9 mouse cellular contexts compared by ENCODE assay signal in the genomic region with DNA sequence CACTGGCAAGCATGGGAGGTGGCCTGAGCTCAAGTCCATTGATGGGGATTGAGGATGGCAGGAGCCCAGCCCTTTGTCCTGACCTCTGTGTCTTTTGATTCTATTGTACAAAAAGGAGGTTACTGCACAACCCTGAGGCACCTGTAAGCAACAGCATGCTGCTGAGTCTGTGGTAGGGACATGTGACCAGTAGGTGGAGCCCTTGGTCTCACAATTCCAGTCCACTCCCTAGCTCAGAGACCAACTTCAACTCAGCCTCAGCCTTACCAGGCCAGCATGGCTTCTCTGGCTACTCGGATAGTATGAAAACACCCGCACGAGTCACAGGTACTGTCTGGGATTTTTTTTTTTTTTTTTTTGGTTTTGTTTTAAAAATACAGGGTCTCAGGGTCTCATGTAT. TPM values are rescaled to one million over a fixed set of nuclear protein-coding genes. Genes with fewer than 3 reads are reported as not detected.
A peak's percentile ranks its signal among the peaks of the same experiment; 100 is the strongest.
DNase-seq lines count a peak whose midpoint lies in the region; ATAC-seq and TF ChIP-seq lines count a peak whose summit lies in the region.
"Had no signal": no experiment of that assay in that cellular context is flagged by ENCODE, and none has a peak within 500 bp of the region (broad histone marks: within the 10 kb centered on the region; RNA-seq: fewer than 3 reads in every experiment).

No protein-coding gene starts in this region.

- no peak overlapping the region for H3K27ac ChIP-seq in forebrain, embryonic 15.5 days (replicated peaks)
- no peak overlapping the region for H3K27ac ChIP-seq in liver, embryonic 15.5 days (replicated peaks)
- H3K27ac ChIP-seq in neural tube, embryonic 13.5 days (replicated peaks), result no peak overlapping the region
- no peak overlapping the region for H3K27ac ChIP-seq in testis, adult 2 months (ENCODE audit: control insufficient read depth, insufficient read depth, low read depth, low read length)

- H3K9me3 ChIP-seq in G1E (replicated peaks), result no peaks in the 10 kb centered on the region
- H3K9me3 ChIP-seq in forebrain, embryonic 15.5 days, result no peaks in the 10 kb centered on the region
- H3K9me3 ChIP-seq in liver, embryonic 15.5 days (replicated peaks), result no peaks in the 10 kb centered on the region
- H3K9me3 ChIP-seq in neural tube, embryonic 13.5 days, result no peaks in the 10 kb centered on the region
- H3K9me3 ChIP-seq: megakaryocyte, embryonic 14.5 days had no signal

- H3K36me3 ChIP-seq in G1E (replicated peaks), result no peaks in the 10 kb centered on the region
- no peaks in the 10 kb centered on the region for H3K36me3 ChIP-seq in forebrain, embryonic 15.5 days
- no peaks in the 10 kb centered on the region for H3K36me3 ChIP-seq in liver, embryonic 15.5 days (replicated peaks)
- peaks cover 14% of the 10 kb centered on the region for H3K36me3 ChIP-seq in neural tube, embryonic 13.5 days
- no peaks in the 10 kb centered on the region; the same call in none of the 2 replicates for H3K36me3 ChIP-seq in testis, adult 2 months (ENCODE audit: control insufficient read depth, insufficient read depth, low read length)

- H3K4me1 ChIP-seq in G1E (ENCODE audit: insufficient read depth, low read depth, low read length), result no peaks in the 10 kb centered on the region
- no peaks in the 10 kb centered on the region for H3K4me1 ChIP-seq in forebrain, embryonic 15.5 days
- H3K4me1 ChIP-seq in liver, embryonic 15.5 days (replicated peaks), result no peaks in the 10 kb centered on the region
- peaks cover 4% of the 10 kb centered on the region; the same call in 1 of the 2 replicates for H3K4me1 ChIP-seq in neural tube, embryonic 13.5 days (replicated peaks)
- H3K4me1 ChIP-seq in testis, adult 2 months (ENCODE audit: control insufficient read depth, insufficient read depth, low read length), result no peaks in the 10 kb centered on the region

- H3K4me2 ChIP-seq in forebrain, embryonic 15.5 days (replicated peaks), result no peak overlapping the region
- no peak overlapping the region for H3K4me2 ChIP-seq in liver, embryonic 15.5 days
- no peak overlapping the region for H3K4me2 ChIP-seq in neural tube, embryonic 13.5 days

- peak; percentile 38; the same call in 1 of the 2 replicates for TF ChIP-seq CTCF in G1E (IDR thresholded peaks at IDR 0.05; ENCODE audit: low read depth, low read length)
- peak; percentile 69; the same call in 1 of the 2 replicates for TF ChIP-seq CTCF in testis, adult 2 months (IDR thresholded peaks at IDR 0.05; ENCODE audit: control insufficient read depth, insufficient read depth, insufficient replicate concordance, low read depth, low read length)

- no peak for TF ChIP-seq POLR2A in testis, adult 2 months (IDR thresholded peaks at IDR 0.05; ENCODE audit: control insufficient read depth, low read depth, low read length)

- H3K4me3 ChIP-seq in G1E (ENCODE audit: low read depth, low read length), result no peak overlapping the region
- H3K4me3 ChIP-seq in forebrain, embryonic 15.5 days, result no peak overlapping the region
- no peak overlapping the region for H3K4me3 ChIP-seq in liver, embryonic 15.5 days (replicated peaks)
- no peak overlapping the region for H3K4me3 ChIP-seq in neural tube, embryonic 13.5 days
- no peak overlapping the region for H3K4me3 ChIP-seq in testis, adult 2 months (ENCODE audit: control insufficient read depth, low read depth, low read length)
- H3K4me3 ChIP-seq: megakaryocyte, embryonic 14.5 days had no signal

- intact Hi-C loops in heart, postnatal 14 days (cut with DNase I), result loop anchor here (5.0 kb wide), 2 partner anchors 115 to 215 kb away; no protein-coding TSS in a partner anchor

- DNase-seq in G1E (ENCODE audit: low spot score), result peak; percentile 72
- DNase-seq in cerebellum, adult 11-12 months, result peak; percentile 91
- peak; percentile 77 to 83 for DNase-seq in heart, postnatal 14 days
- peak; percentile 37 for DNase-seq in large intestine, adult 2 months (ENCODE audit: low read depth, low spot score)

- no peak overlapping the region for H3K9ac ChIP-seq in forebrain, embryonic 15.5 days (replicated peaks)
- no peak overlapping the region for H3K9ac ChIP-seq in liver, embryonic 15.5 days
- no peak overlapping the region for H3K9ac ChIP-seq in neural tube, embryonic 13.5 days

- H3K27me3 ChIP-seq in G1E (ENCODE audit: insufficient read depth, low read length), result peaks cover 39% of the 10 kb centered on the region
- H3K27me3 ChIP-seq in forebrain, embryonic 15.5 days, result no peaks in the 10 kb centered on the region
- no peaks in the 10 kb centered on the region for H3K27me3 ChIP-seq in liver, embryonic 15.5 days
- H3K27me3 ChIP-seq in neural tube, embryonic 13.5 days, result no peaks in the 10 kb centered on the region
- no peaks in the 10 kb centered on the region for H3K27me3 ChIP-seq in testis, adult 2 months (ENCODE audit: control insufficient read depth, insufficient read depth, low read length)

- peak; percentile 42; the same call in 1 of the 2 replicates for ATAC-seq in G1E (ENCODE audit: extremely low read depth, insufficient number of reproducible peaks, low FRiP score, poor library complexity, severe bottlenecking)
- peak; percentile 86 for ATAC-seq in forebrain, embryonic 15.5 days (replicated peaks)
- peak; percentile 66 for ATAC-seq in liver, embryonic 15.5 days (ENCODE audit: insufficient read depth)
- ATAC-seq in neural tube, embryonic 13.5 days (ENCODE audit: low read depth), result peak; percentile 91

- 4% methylated on average over 3 of the region's 3 CpGs for WGBS in forebrain, embryonic 15.5 days
- 1% methylated on average over 3 of the region's 3 CpGs for WGBS in large intestine, adult 2 months
- 1% methylated on average over 3 of the region's 3 CpGs for WGBS in liver, embryonic 15.5 days (ENCODE audit: insufficient replicate concordance)
- WGBS in neural tube, embryonic 13.5 days, result 6% methylated on average over 3 of the region's 3 CpGs

RNA-seq across cellular contexts. Expression of a gene that starts 27.5 kb away (rescaled TPM):
- not detected in 2 replicates for total RNA-seq in G1E (2014; fragmentation: Nextera tagmentation)
- total RNA-seq in G1E (2017), result 0.06 and 0.11 TPM in 2 replicates
- not detected in 2 replicates for polyA plus RNA-seq in G1E (2012)
- 0.08 and 0.15 TPM in 2 replicates for polyA plus RNA-seq in forebrain, embryonic 15.5 days (2015; fragmentation: Nextera tagmentation; extraction: Ambion mirVana)
- total RNA-seq in heart, postnatal 14 days (2021), result under 1 TPM; 0.17 to 0.22 TPM
- polyA plus RNA-seq in large intestine, adult 2 months (2012; rRNA removed), result not detected in 2 replicates
- polyA plus RNA-seq in liver, embryonic 15.5 days (2015; fragmentation: Nextera tagmentation; extraction: Ambion mirVana), result not detected in 2 replicates
- 0.14 and 0.25 TPM in 2 replicates for polyA plus RNA-seq in neural tube, embryonic 13.5 days (2015; fragmentation: Nextera tagmentation; extraction: Ambion mirVana)
- polyA plus RNA-seq in testis, adult 2 months (2012; rRNA removed), result 139 and 155 TPM in 2 replicates

RNA-seq across cellular contexts. Expression of a gene that starts 38.7 kb away (rescaled TPM):
- 14.1 and 14.6 TPM in 2 replicates for total RNA-seq in G1E (2014; fragmentation: Nextera tagmentation)
- total RNA-seq in G1E (2017), result 11.5 and 14.0 TPM in 2 replicates
- 32.0 and 37.7 TPM in 2 replicates for polyA plus RNA-seq in G1E (2012)
- 15.0 and 15.1 TPM in 2 replicates for polyA plus RNA-seq in forebrain, embryonic 15.5 days (2015; fragmentation: Nextera tagmentation; extraction: Ambion mirVana)
- 1 to 10 TPM; 5.9 to 8.7 TPM for total RNA-seq in heart, postnatal 14 days (2021)
- 23.6 and 47.4 TPM in 2 replicates for polyA plus RNA-seq in large intestine, adult 2 months (2012; rRNA removed)
- polyA plus RNA-seq in liver, embryonic 15.5 days (2015; fragmentation: Nextera tagmentation; extraction: Ambion mirVana), result 4.2 and 5.6 TPM in 2 replicates
- 10.9 and 14.1 TPM in 2 replicates for polyA plus RNA-seq in neural tube, embryonic 13.5 days (2015; fragmentation: Nextera tagmentation; extraction: Ambion mirVana)
- polyA plus RNA-seq in testis, adult 2 months (2012; rRNA removed), result 11.7 and 13.4 TPM in 2 replicates

RNA-seq across cellular contexts. Expression of a gene that starts 48.5 kb away (rescaled TPM):
- total RNA-seq in G1E (2014; fragmentation: Nextera tagmentation), result not detected in 2 replicates
- total RNA-seq in G1E (2017), result 0.38 TPM in 1 of 2 replicates, not detected in the other
- polyA plus RNA-seq in G1E (2012), result not detected in 2 replicates
- polyA plus RNA-seq in forebrain, embryonic 15.5 days (2015; fragmentation: Nextera tagmentation; extraction: Ambion mirVana), result 11.0 and 14.4 TPM in 2 replicates
- total RNA-seq in heart, postnatal 14 days (2021), result 1 to 10 TPM; 2.8 to 3.7 TPM
- polyA plus RNA-seq in large intestine, adult 2 months (2012; rRNA removed), result 0.57 and 0.62 TPM in 2 replicates
- polyA plus RNA-seq in liver, embryonic 15.5 days (2015; fragmentation: Nextera tagmentation; extraction: Ambion mirVana), result 0.07 and 0.10 TPM in 2 replicates
- 11.8 and 13.9 TPM in 2 replicates for polyA plus RNA-seq in neural tube, embryonic 13.5 days (2015; fragmentation: Nextera tagmentation; extraction: Ambion mirVana)
- 38.0 and 38.2 TPM in 2 replicates for polyA plus RNA-seq in testis, adult 2 months (2012; rRNA removed)

Comparison
In these comparisons a context has a peak if more than half of its experiments do, and no peak if none do; other contexts are left out.
1. DNase-seq: peak in every context shown above with its lines; median percentile 91 in cerebellum, adult 11-12 months; 80 in heart, postnatal 14 days; 72 in G1E; 37 in large intestine, adult 2 months.
2. RNA of a gene that starts 27.5 kb away (polyA plus RNA-seq): 139 to 155 TPM in testis, adult 2 months; 0.14 to 0.25 TPM in neural tube, embryonic 13.5 days, 0.08 to 0.15 TPM in forebrain, embryonic 15.5 days, not detected in G1E, not detected in large intestine, adult 2 months and not detected in liver, embryonic 15.5 days; every median in the first group is over 100 times any median in the second.
3. Peak in every context shown above with its lines, with median percentiles within 50 percentile points of each other: ATAC-seq.